Mouse (Mus musculus) C2C12 (cell line): ENCODE measurements around the gene Castor1.

Source experiments
- CEBPB ChIP-seq: IDR thresholded peaks from one replicate; pipeline ENCODE4 v1.6.1; 2011; ENCODE audit warnings: low read depth, mild to moderate bottlenecking, control low read depth, moderate library complexity
- CTCF ChIP-seq: IDR thresholded peaks from one replicate; pipeline ENCODE4 v1.5.1; 2011; ENCODE audit not compliant: control insufficient read depth, insufficient read depth, insufficient read length
- MAX ChIP-seq: IDR thresholded peaks from one replicate; pipeline ENCODE4 v1.6.1; 2011; ENCODE audit warnings: mild to moderate bottlenecking, control low read depth
- MYOD1 ChIP-seq: IDR thresholded peaks from one replicate; pipeline ENCODE4 v1.6.1; 2011; ENCODE audit warnings: low read depth; ENCODE audit not compliant: control insufficient read depth, insufficient read length
- MYOG ChIP-seq: IDR thresholded peaks from one replicate; pipeline ENCODE4 v1.6.1; 2011; ENCODE audit not compliant: control insufficient read depth, insufficient read length; ENCODE audit errors: extremely low read depth
- USF1 ChIP-seq: IDR thresholded peaks from one replicate; pipeline ENCODE4 v1.6.1; 2011; ENCODE audit warnings: low read depth, mild to moderate bottlenecking, control low read depth, moderate library complexity

GRCm38 (mm10) chr11:4218637-4219036 is 612 bp downstream of the Castor1 start:
- TF ChIP-seq CTCF (no peak), CEBPB (no peak), MYOG (no peak), USF1 (no peak), MAX (no peak), MYOD1 (no peak)
